Mouse (Mus musculus): ENCODE measurements around the gene Pxylp1.

GRCm38 (mm10) chr9:96830856-96831359, 61.6 kb downstream of the Pxylp1 start:
- TF ChIP-seq CTCF (IDR thresholded peaks at IDR 0.05; ENCODE audit: low read depth, low read length), result no peak
- TF ChIP-seq POLR2A (IDR thresholded peaks at IDR 0.05; ENCODE audit: extremely low read depth, insufficient read depth, low read length), result no peak
